In genomic region chr8:70139981-70140380, GRCm38 (mm10) we compare ENCODE assay signal across 8 mouse cellular contexts. TPM values are rescaled to one million over a fixed set of nuclear protein-coding genes. Genes with fewer than 3 reads are reported as not detected.
DNase-seq lines count a peak whose midpoint lies in the region; ATAC-seq and TF ChIP-seq lines count a peak whose summit lies in the region.

No protein-coding gene starts in this region.

- peaks cover 36% of the 10 kb centered on the region for H3K36me3 ChIP-seq in heart, embryonic 15.5 days
- peaks cover 14% of the 10 kb centered on the region; the same call in 1 of the 2 replicates for H3K36me3 ChIP-seq in ES-E14 (ENCODE audit: control insufficient read depth, insufficient read depth, low read length, poor library complexity, severe bottlenecking)
- peaks cover 14% of the 10 kb centered on the region; the same call in 1 of the 2 replicates for H3K36me3 ChIP-seq in forebrain, postnatal 0 days (ENCODE audit: insufficient read depth)

- in situ Hi-C loops in ES-E14 (cut with MboI; ENCODE audit: low sequenced_read_pairs in 2 of 2, unreplicated experiment in 2 of 2): no loop called here

- no peak for ATAC-seq in heart, embryonic 15.5 days (replicated peaks; ENCODE audit: insufficient number of reproducible peaks, insufficient read depth, low FRiP score, low read depth)
- ATAC-seq in forebrain, postnatal 0 days: no peak
- peak; percentile 22; the same call in 1 of the 2 replicates for ATAC-seq in megakaryocyte progenitor cell, adult 5-6 weeks (replicated peaks; ENCODE audit: poor library complexity)

- DNase-seq in heart, postnatal 14 days: no peak
- DNase-seq in ES-E14 (ENCODE audit: low read depth, low spot score): no peak
- DNase-seq in forebrain, postnatal 0 days: peak; percentile 29
- DNase-seq in urinary bladder, postnatal 25 days (ENCODE audit: low spot score): no peak
- DNase-seq in embryo, embryonic 9.5 days (ENCODE audit: extremely low spot score): no peak
- no peak for DNase-seq in thymus, postnatal 4 days

- WGBS in heart, embryonic 15.5 days: 10% methylated on average over 9 of the region's 9 CpGs
- 9% methylated on average over 9 of the region's 9 CpGs for WGBS in forebrain, postnatal 0 days

- TF ChIP-seq CTCF in forebrain, postnatal 0 days (IDR thresholded peaks at IDR 0.05; ENCODE audit: low read depth): no peak

- no peaks in the 10 kb centered on the region for H3K27me3 ChIP-seq in heart, embryonic 15.5 days
- H3K27me3 ChIP-seq in forebrain, postnatal 0 days (ENCODE audit: insufficient read depth, low read length): no peaks in the 10 kb centered on the region

- peaks cover 25% of the 10 kb centered on the region for H3K4me1 ChIP-seq in heart, embryonic 15.5 days (replicated peaks)
- 0 out of 4 replicates have a peak, but pooled peaks cover 0 to 4% of the 10 kb centered on the region in 2 experiments for H3K4me1 ChIP-seq in ES-E14 (ENCODE audit: control insufficient read depth in 2 of 2, insufficient read depth in 2 of 2, low read length in 2 of 2, poor library complexity in 1 of 2)
- peaks cover 16% of the 10 kb centered on the region for H3K4me1 ChIP-seq in forebrain, postnatal 0 days (ENCODE audit: insufficient read depth)

- peak overlapping the region; percentile 80 for H3K4me3 ChIP-seq in heart, embryonic 15.5 days
- H3K4me3 ChIP-seq in ES-E14 (ENCODE audit: insufficient read depth in 1 of 2, low read depth in 1 of 2, low read length in 2 of 2, poor library complexity in 1 of 2, severe bottlenecking in 1 of 2): peak overlapping the region; percentile 98 to 99
- H3K4me3 ChIP-seq in forebrain, postnatal 0 days (ENCODE audit: low read depth, low read length): peak overlapping the region; percentile 75

- intact Hi-C loops in heart, postnatal 14 days (cut with DNase I): loop anchor here (2.0 kb wide), 1 partner anchor 31 kb away; no protein-coding TSS in a partner anchor

- H3K9ac ChIP-seq in heart, embryonic 15.5 days: peak overlapping the region; percentile 74
- H3K9ac ChIP-seq in ES-E14 (ENCODE audit: insufficient read depth, low read depth, low read length, poor library complexity, severe bottlenecking): peak overlapping the region; percentile 95
- H3K9ac ChIP-seq in forebrain, postnatal 0 days: peak overlapping the region; percentile 83

- H3K27ac ChIP-seq in heart, embryonic 15.5 days: peak overlapping the region; percentile 76
- H3K27ac ChIP-seq in ES-E14 (ENCODE audit: insufficient read depth, low read depth, low read length, poor library complexity, severe bottlenecking): no peak overlapping the region
- H3K27ac ChIP-seq in forebrain, postnatal 0 days (ENCODE audit: low read depth, low read length): peak overlapping the region; percentile 89

- H3K9me3 ChIP-seq in heart, embryonic 15.5 days (replicated peaks): no peaks in the 10 kb centered on the region
- H3K9me3 ChIP-seq in ES-E14 (ENCODE audit: control insufficient read depth, insufficient read depth, low read depth, low read length): no peaks in the 10 kb centered on the region
- no peaks in the 10 kb centered on the region for H3K9me3 ChIP-seq in forebrain, postnatal 0 days (ENCODE audit: low read length)

- peak overlapping the region; percentile 67 for H3K4me2 ChIP-seq in heart, embryonic 15.5 days
- H3K4me2 ChIP-seq in forebrain, postnatal 0 days (ENCODE audit: low read depth): peak overlapping the region; percentile 53

TF ChIP-seq in ES-E14, 5 proteins besides CTCF, POLR2A, EP300 and RAD21:
- TF ChIP-seq HCFC1 (IDR thresholded peaks at IDR 0.05; ENCODE audit: borderline replicate concordance, insufficient read depth, low read length) (no peak), ZNF384 (IDR thresholded peaks at IDR 0.05; ENCODE audit: low read depth, low read length) (no peak), MAFK (IDR thresholded peaks at IDR 0.05; ENCODE audit: insufficient read depth, low read depth, low read length) (no peak), CHD2 (IDR thresholded peaks at IDR 0.05; ENCODE audit: low read depth, low read length) (no peak), ZC3H11A (IDR thresholded peaks at IDR 0.05; ENCODE audit: borderline replicate concordance, low read depth, low read length) (no peak)

RNA-seq across cellular contexts. Expression of gene Mef2b, which starts 0.5 kb away (rescaled TPM):
- polyA plus RNA-seq in heart, embryonic 15.5 days (2015; fragmentation: Nextera tagmentation; extraction: Ambion mirVana): 0.28 and 0.44 TPM in 2 replicates
- under 1 TPM in 1 of 2 experiments, not detected in 1; 0.37 TPM for total RNA-seq in heart, postnatal 14 days (2021)
- 3.6 and 5.4 TPM in 2 replicates for total RNA-seq in ES-E14 (2012; rRNA removed)
- 0.90 TPM in 1 of 2 replicates, not detected in the other for total RNA-seq in forebrain, postnatal 0 days (2014; rRNA removed)
- polyA plus RNA-seq in forebrain, postnatal 0 days (2015; fragmentation: Nextera tagmentation; extraction: Ambion mirVana): 1.3 and 1.7 TPM in 2 replicates
- total RNA-seq in megakaryocyte progenitor cell, adult 5-6 weeks (2015): not detected in 2 replicates
- not detected in 2 replicates for total RNA-seq in megakaryocyte progenitor cell, adult 5-6 weeks (2017)

RNA-seq across cellular contexts. Expression of gene Borcs8, which starts 0.7 kb away (rescaled TPM):
- polyA plus RNA-seq in heart, embryonic 15.5 days (2015; fragmentation: Nextera tagmentation; extraction: Ambion mirVana): 31.5 and 38.7 TPM in 2 replicates
- total RNA-seq in heart, postnatal 14 days (2021): 10 to 100 TPM; 25.8 to 31.3 TPM
- total RNA-seq in ES-E14 (2012; rRNA removed): 30.0 and 31.2 TPM in 2 replicates
- 59.3 and 74.9 TPM in 2 replicates for total RNA-seq in forebrain, postnatal 0 days (2014; rRNA removed)
- 56.5 and 64.4 TPM in 2 replicates for polyA plus RNA-seq in forebrain, postnatal 0 days (2015; fragmentation: Nextera tagmentation; extraction: Ambion mirVana)
- total RNA-seq in megakaryocyte progenitor cell, adult 5-6 weeks (2015): 42.0 and 43.3 TPM in 2 replicates
- total RNA-seq in megakaryocyte progenitor cell, adult 5-6 weeks (2017): 32.0 and 35.2 TPM in 2 replicates

RNA-seq across cellular contexts. Expression of gene Rfxank, which starts 1.0 kb away (rescaled TPM):
- polyA plus RNA-seq in heart, embryonic 15.5 days (2015; fragmentation: Nextera tagmentation; extraction: Ambion mirVana): 16.5 and 19.9 TPM in 2 replicates
- 10 to 100 TPM; 17.7 to 20.1 TPM for total RNA-seq in heart, postnatal 14 days (2021)
- 10.4 and 11.2 TPM in 2 replicates for total RNA-seq in ES-E14 (2012; rRNA removed)
- total RNA-seq in forebrain, postnatal 0 days (2014; rRNA removed): 8.5 and 10.2 TPM in 2 replicates
- polyA plus RNA-seq in forebrain, postnatal 0 days (2015; fragmentation: Nextera tagmentation; extraction: Ambion mirVana): 6.0 and 7.9 TPM in 2 replicates
- total RNA-seq in megakaryocyte progenitor cell, adult 5-6 weeks (2015): 8.0 and 8.5 TPM in 2 replicates
- total RNA-seq in megakaryocyte progenitor cell, adult 5-6 weeks (2017): 5.7 and 5.9 TPM in 2 replicates

RNA-seq across cellular contexts. Expression of gene Nr2c2ap, which starts 8.8 kb away (rescaled TPM):
- 29.5 and 35.6 TPM in 2 replicates for polyA plus RNA-seq in heart, embryonic 15.5 days (2015; fragmentation: Nextera tagmentation; extraction: Ambion mirVana)
- 1 to 10 TPM; 7.4 to 7.9 TPM for total RNA-seq in heart, postnatal 14 days (2021)
- 9.6 and 10.4 TPM in 2 replicates for total RNA-seq in ES-E14 (2012; rRNA removed)
- total RNA-seq in forebrain, postnatal 0 days (2014; rRNA removed): 6.6 and 7.2 TPM in 2 replicates
- 55.9 and 58.0 TPM in 2 replicates for polyA plus RNA-seq in forebrain, postnatal 0 days (2015; fragmentation: Nextera tagmentation; extraction: Ambion mirVana)
- 38.4 and 45.6 TPM in 2 replicates for total RNA-seq in megakaryocyte progenitor cell, adult 5-6 weeks (2015)
- 11.6 and 13.2 TPM in 2 replicates for total RNA-seq in megakaryocyte progenitor cell, adult 5-6 weeks (2017)

RNA-seq across cellular contexts. Expression of gene Ncan, which starts 19.3 kb away (rescaled TPM):
- 0.16 and 0.71 TPM in 2 replicates for polyA plus RNA-seq in heart, embryonic 15.5 days (2015; fragmentation: Nextera tagmentation; extraction: Ambion mirVana)
- total RNA-seq in heart, postnatal 14 days (2021): under 1 TPM; 0.02 to 0.07 TPM
- 4.3 and 9.2 TPM in 2 replicates for total RNA-seq in ES-E14 (2012; rRNA removed)
- total RNA-seq in forebrain, postnatal 0 days (2014; rRNA removed): 316 and 372 TPM in 2 replicates
- polyA plus RNA-seq in forebrain, postnatal 0 days (2015; fragmentation: Nextera tagmentation; extraction: Ambion mirVana): 112 and 209 TPM in 2 replicates
- total RNA-seq in megakaryocyte progenitor cell, adult 5-6 weeks (2015): not detected in 2 replicates
- not detected in 2 replicates for total RNA-seq in megakaryocyte progenitor cell, adult 5-6 weeks (2017)
